Mouse (Mus musculus): Measurements from ENCODE around the gene Tfpi. TPM values are rescaled to one million over a fixed set of nuclear protein-coding genes. Genes with fewer than 3 reads are reported as not detected.
A peak's percentile ranks its signal among the peaks of the same experiment; 100 is the strongest.
"Not testable (repeated sequence)": the region's sequence is repeated elsewhere in the genome, so short reads cannot be mapped to it uniquely, and the experiment has no call there.

Tfpi gene
- polyA plus RNA-seq, 1 experiment = 8.0 TPM

- DNase-seq (ENCODE audit: low read depth) = not testable (repeated sequence)
Observed at GRCm38 (mm10) chr2:84388537-84388936, 88.0 kb downstream of the Tfpi start.

- DNase-seq (ENCODE audit: low read depth) = no peak
Observed at GRCm38 (mm10) chr2:84388023-84388416, 88.6 kb downstream of the Tfpi start.

GRCm38 (mm10) chr2:84387394-84388022 lies 89.1 kb downstream of the Tfpi start:
- DNase-seq (ENCODE audit: low read depth) = no peak

- peak; percentile 56 for DNase-seq (ENCODE audit: low read depth)
Observed at GRCm38 (mm10) chr2:84386563-84387393, 89.8 kb downstream of the Tfpi start.

- DNase-seq (ENCODE audit: low read depth) = no peak
Observed at GRCm38 (mm10) chr2:84384911-84385693, 91.5 kb downstream of the Tfpi start.

- no peak for DNase-seq (ENCODE audit: low read depth)
Observed at GRCm38 (mm10) chr2:84383828-84384227, 92.7 kb downstream of the Tfpi start.

Other genes starting within 250 kb of the Tfpi start
- gene Calcrl, start 51.4 kb downstream of the Tfpi start, polyA plus RNA-seq (2012; rRNA removed) = 6.5 and 7.3 TPM in 2 replicates
- gene Ctnnd1, start 174.0 kb upstream of the Tfpi start, polyA plus RNA-seq (2012; rRNA removed) = 64.2 and 70.1 TPM in 2 replicates
- gene Btbd18, start 182.3 kb upstream of the Tfpi start, polyA plus RNA-seq (2012; rRNA removed) = not detected in 2 replicates
- gene Selenoh, start 194.0 kb upstream of the Tfpi start, polyA plus RNA-seq (2012; rRNA removed) = 40.7 and 40.9 TPM in 2 replicates
- gene Gm28635, start 201.3 kb upstream of the Tfpi start, polyA plus RNA-seq (2012; rRNA removed) = not detected in 2 replicates
- 11.7 and 15.3 TPM in 2 replicates for gene Med19, start 201.6 kb upstream of the Tfpi start, polyA plus RNA-seq (2012; rRNA removed)
- 93.5 and 97.4 TPM in 2 replicates for gene Tmx2, start 202.4 kb upstream of the Tfpi start, polyA plus RNA-seq (2012; rRNA removed)
- gene Zdhhc5, start 238.4 kb upstream of the Tfpi start, polyA plus RNA-seq (2012; rRNA removed) = 60.7 and 61.8 TPM in 2 replicates

All from gonadal fat pad, adult 2 months (tissue).